Mouse (Mus musculus) neural tube, embryonic 11.5 days (tissue): ENCODE measurements at regions not wholly inside any gene's neighbourhood (a gene's known extent, or its start where the extent isn't known, plus 50 kb on each side); places are given as distances from the start of the nearest gene placed in this dataset.

Source experiments
- ATAC-seq: fragments of 200-750 bp; cut with Nextera tagmentation; 2 replicates; pipeline ENCODE4 v1.8.0; 2017; ENCODE audit warnings: moderate number of reproducible peaks, mild to moderate bottlenecking, moderate TSS enrichment, moderate library complexity; ENCODE audit not compliant: insufficient read depth, low FRiP score, low TSS enrichment
- DNase-seq: peaks from one replicate; pipeline ENCODE4 v3.0.0-alpha.2; 2015; ENCODE audit warnings: low spot score
- H3K27ac ChIP-seq: fragments of 300-500 bp; sonication (generic); 2 replicates; pipeline ENCODE4 v1.5.1; 2014; ENCODE audit warnings: low read depth, mild to moderate bottlenecking, low read length
- H3K27me3 ChIP-seq: fragments of 300-500 bp; sonication (generic); 2 replicates; pipeline ENCODE4 v1.6.1; 2014; ENCODE audit warnings: mild to moderate bottlenecking, low read length, mixed read lengths; ENCODE audit not compliant: control insufficient read depth, insufficient read depth
- H3K36me3 ChIP-seq: fragments of 300-500 bp; sonication (generic); 2 replicates; pipeline ENCODE4 v1.6.1; 2014; ENCODE audit warnings: mild to moderate bottlenecking, low read length, moderate library complexity, mixed read lengths; ENCODE audit not compliant: control insufficient read depth, insufficient read depth
- H3K4me1 ChIP-seq: fragments of 300-500 bp; sonication (generic); 2 replicates; pipeline ENCODE4 v1.6.1; 2014; ENCODE audit warnings: low read length, mixed read lengths; ENCODE audit not compliant: control insufficient read depth, insufficient read depth
- H3K4me2 ChIP-seq: fragments of 300-500 bp; sonication (generic); 2 replicates; pipeline ENCODE4 v1.6.1; 2014; ENCODE audit warnings: low read depth, mild to moderate bottlenecking, moderate library complexity
- H3K4me3 ChIP-seq: fragments of 300-500 bp; sonication (generic); 2 replicates; pipeline ENCODE4 v1.5.1; 2014; ENCODE audit warnings: low read depth, low read length
- H3K9ac ChIP-seq: fragments of 300-500 bp; sonication (generic); 2 replicates; pipeline ENCODE4 v1.6.1; 2014; ENCODE audit warnings: mild to moderate bottlenecking, low read length
- H3K9me3 ChIP-seq: fragments of 300-500 bp; sonication (generic); 2 replicates; pipeline ENCODE4 v1.6.1; 2016; ENCODE audit warnings: low read length; ENCODE audit not compliant: control insufficient read depth
- whole genome bisulfite sequencing: fragments of 180-500 bp; shearing (Covaris S2); extraction: QIAGEN DNeasy Blood & Tissue Kit; methylation state at CpG from one replicate; pipeline ENCODE4 v1.1.7; 2014; 5-methylcytosine and 5-hydroxymethylcytosine counted together

DNA sequence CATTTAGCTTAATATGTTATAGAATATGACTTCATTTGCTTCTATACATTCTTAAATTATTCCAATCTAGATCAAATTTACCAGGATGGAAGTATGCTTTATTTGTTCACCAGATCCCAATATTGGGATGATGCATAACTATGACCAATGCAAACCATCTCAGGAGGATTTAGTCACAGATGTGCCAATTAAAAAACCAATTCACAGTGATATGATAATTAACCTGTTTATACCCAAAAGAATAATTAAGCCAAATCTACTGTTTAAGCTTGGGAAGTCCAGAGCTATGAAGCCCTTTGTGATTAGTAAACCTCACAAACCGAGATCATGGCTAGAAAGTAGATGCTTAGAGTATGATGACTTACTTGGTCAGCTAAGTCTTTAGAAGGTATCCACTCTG lies 397.4 kb downstream of the Lrriq3 start:
- no peak overlapping the region for H3K4me3 ChIP-seq
- H3K4me2 ChIP-seq, result no peak overlapping the region
- WGBS, result 63% methylated on average over 1 of the region's 1 CpGs
- H3K27me3 ChIP-seq, result no peaks in the 10 kb centered on the region
- DNase-seq, result no peak
- no peak overlapping the region for H3K27ac ChIP-seq
- H3K36me3 ChIP-seq, result no peaks in the 10 kb centered on the region
- no peaks in the 10 kb centered on the region for H3K4me1 ChIP-seq
- H3K9ac ChIP-seq, result no peak overlapping the region
- ATAC-seq, result no peak
- no peaks in the 10 kb centered on the region for H3K9me3 ChIP-seq

DNA sequence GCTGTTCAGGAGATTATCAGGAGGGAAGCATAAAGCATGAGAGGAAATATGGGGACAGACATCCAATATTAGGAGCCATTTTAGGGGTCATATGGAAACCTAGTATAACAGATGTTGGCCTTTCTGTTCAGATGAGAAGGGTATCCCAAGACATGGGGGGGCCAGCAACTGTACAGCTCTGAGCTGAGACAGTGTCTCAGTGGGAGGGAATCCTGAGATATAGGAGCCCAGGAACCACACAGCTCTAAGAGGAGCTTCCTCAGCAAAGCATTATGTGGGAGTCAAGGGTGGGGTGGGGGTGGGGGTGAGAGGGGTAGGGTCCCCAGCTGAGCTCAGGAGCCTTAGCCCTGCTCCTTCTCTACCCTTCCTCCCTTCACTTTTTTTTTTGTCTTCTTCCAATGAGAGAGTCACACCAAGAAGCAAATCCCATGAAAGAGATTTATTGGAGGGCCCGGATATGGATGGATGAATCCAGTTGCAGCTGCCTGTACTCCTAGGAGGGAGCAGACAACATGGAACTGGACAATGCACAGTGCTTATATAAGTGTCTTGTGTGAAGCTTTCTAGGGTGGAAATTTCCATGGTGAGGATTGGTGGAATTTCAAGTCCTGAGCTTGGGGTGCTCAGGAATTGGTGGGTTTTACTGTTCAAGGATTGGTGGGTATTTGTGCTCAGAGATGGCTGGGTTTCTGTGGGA lies 417.1 kb downstream of the Lrriq3 start:
- WGBS, result 73% methylated on average over 1 of the region's 1 CpGs
- H3K4me3 ChIP-seq, result no peak overlapping the region
- H3K9ac ChIP-seq, result no peak overlapping the region
- H3K9me3 ChIP-seq, result no peaks in the 10 kb centered on the region
- H3K36me3 ChIP-seq, result no peaks in the 10 kb centered on the region
- H3K27ac ChIP-seq, result no peak overlapping the region
- no peak overlapping the region for H3K4me2 ChIP-seq
- no peaks in the 10 kb centered on the region for H3K27me3 ChIP-seq
- no peaks in the 10 kb centered on the region for H3K4me1 ChIP-seq
- ATAC-seq, result no peak
- DNase-seq, result no peak

DNA sequence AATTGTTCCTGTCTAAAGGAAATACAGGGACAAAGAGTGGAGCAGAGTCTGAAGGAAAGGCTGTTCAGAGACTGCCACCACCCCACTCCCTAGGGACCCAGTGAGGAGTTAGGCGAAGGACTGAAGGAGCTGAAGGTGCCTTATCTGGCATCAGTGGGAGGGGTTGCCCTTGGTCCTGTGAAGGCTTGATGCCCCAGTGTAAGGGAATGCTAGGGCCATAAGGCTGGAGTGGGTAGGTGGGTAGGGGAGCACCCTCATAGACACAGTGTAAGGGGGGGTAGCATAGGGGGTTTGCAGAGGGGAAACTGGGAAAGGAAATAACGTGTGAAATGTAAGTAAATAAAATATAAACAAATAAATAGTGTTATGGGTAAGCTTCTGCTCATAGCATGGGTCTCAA lies 420.7 kb downstream of the Lrriq3 start:
- H3K9ac ChIP-seq, result no peak overlapping the region
- no peaks in the 10 kb centered on the region for H3K9me3 ChIP-seq
- no peaks in the 10 kb centered on the region for H3K4me1 ChIP-seq
- H3K27me3 ChIP-seq, result no peaks in the 10 kb centered on the region
- ATAC-seq (no peak), DNase-seq (no peak)
- H3K27ac ChIP-seq, result no peak overlapping the region
- 77% methylated on average over 2 of the region's 2 CpGs for WGBS
- no peak overlapping the region for H3K4me2 ChIP-seq
- H3K36me3 ChIP-seq, result no peaks in the 10 kb centered on the region
- H3K4me3 ChIP-seq, result no peak overlapping the region

DNA sequence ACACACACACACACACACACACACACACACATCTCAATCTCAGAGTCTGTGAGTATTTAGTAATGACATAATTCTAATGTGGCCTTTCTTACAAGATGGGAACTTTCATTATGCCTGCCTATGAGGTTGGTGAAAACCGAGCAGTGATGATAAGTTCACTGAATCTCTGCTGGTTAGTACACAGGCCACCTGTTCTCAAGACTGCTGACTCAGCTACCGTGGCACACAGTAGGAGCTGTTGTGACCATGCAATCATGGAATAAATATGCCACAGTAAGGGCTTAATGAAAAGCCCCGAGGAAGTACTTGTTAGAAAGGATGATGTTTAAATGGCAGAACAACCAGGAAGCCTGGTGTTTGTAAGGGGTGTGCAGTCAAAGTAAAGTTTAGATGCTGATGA lies 436.1 kb downstream of the Lrriq3 start:
- WGBS, result 81% methylated on average over 3 of the region's 3 CpGs
- H3K9ac ChIP-seq, result no peak overlapping the region
- H3K27me3 ChIP-seq, result no peaks in the 10 kb centered on the region
- no peak overlapping the region for H3K4me2 ChIP-seq
- no peak for ATAC-seq
- H3K27ac ChIP-seq, result no peak overlapping the region
- H3K4me1 ChIP-seq, result no peaks in the 10 kb centered on the region
- no peak overlapping the region for H3K4me3 ChIP-seq
- no peaks in the 10 kb centered on the region for H3K36me3 ChIP-seq
- DNase-seq, result no peak
- H3K9me3 ChIP-seq, result no peaks in the 10 kb centered on the region

DNA sequence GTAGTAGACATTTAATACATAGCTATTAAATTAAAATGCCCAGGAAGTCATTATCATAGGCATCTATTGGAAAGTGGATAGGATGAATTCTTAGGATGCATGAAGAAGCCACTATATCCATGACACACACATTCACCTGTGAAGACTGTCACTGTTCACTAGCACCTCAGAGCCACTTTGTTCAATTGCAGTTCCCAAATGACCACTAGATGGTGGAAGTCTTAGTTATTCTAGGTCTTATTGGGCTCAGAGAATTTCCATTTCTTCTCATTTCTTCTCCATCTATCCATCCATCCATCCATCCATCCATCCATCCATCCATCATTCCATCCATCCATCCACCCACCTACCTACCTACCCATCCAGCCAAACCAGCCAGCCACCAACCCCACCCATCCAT lies 437.6 kb downstream of the Lrriq3 start:
- H3K4me3 ChIP-seq, result no peak overlapping the region
- H3K27me3 ChIP-seq, result no peaks in the 10 kb centered on the region
- H3K27ac ChIP-seq, result no peak overlapping the region
- no peaks in the 10 kb centered on the region for H3K4me1 ChIP-seq
- no peak for DNase-seq
- H3K9me3 ChIP-seq, result no peaks in the 10 kb centered on the region
- no peak overlapping the region for H3K9ac ChIP-seq
- no peaks in the 10 kb centered on the region for H3K36me3 ChIP-seq
- ATAC-seq, result no peak
- H3K4me2 ChIP-seq, result no peak overlapping the region

DNA sequence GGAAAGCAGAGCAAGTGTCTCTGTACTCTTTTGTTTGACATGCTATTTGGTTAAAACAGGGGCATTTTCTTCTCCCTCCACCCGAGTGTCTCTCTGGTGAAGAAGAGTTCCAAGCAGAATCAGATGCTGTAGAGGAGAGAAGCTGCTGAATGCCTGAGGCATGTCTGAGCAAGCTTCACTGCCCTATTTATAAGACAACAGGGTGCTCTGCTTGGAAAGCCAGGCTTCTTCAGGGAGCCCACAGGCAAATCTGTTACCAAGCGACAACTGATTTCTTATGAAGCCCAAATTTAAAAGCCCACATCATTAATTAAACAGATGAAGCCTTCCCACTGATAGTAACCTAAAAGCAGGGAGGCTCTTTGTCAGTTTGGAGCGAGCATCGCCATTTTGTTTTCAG lies 438.8 kb downstream of the Lrriq3 start:
- ATAC-seq, result no peak
- Histone ChIP-seq H3K4me3 (no peak overlapping the region), H3K27me3 (no peaks in the 10 kb centered on the region), H3K9ac (no peak overlapping the region), H3K27ac (no peak overlapping the region), H3K4me2 (no peak overlapping the region), H3K36me3 (no peaks in the 10 kb centered on the region), H3K9me3 (no peaks in the 10 kb centered on the region), H3K4me1 (no peaks in the 10 kb centered on the region)
- no peak for DNase-seq
- WGBS, result 80% methylated on average over 4 of the region's 4 CpGs

DNA sequence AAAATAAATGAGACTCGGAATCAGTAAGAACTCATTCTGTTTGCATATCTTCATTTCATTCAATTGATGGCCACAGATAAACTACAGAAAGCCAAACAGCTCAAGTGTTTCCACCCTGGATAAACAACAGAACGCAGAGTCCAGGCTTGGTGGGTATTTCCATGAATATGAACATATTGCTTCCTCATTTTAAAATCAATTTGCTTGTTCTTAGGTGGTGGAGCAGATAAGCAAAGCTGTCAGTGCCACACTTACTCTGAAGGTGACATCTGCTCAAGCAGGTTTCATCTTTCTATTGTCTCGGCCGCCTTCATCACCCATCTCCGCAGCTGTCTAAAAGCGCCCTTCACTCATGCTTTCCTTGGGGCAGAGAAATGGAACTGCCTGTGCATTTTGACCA lies 455.0 kb downstream of the Lrriq3 start:
- H3K4me3 ChIP-seq, result no peak overlapping the region
- WGBS, result 93% methylated on average over 6 of the region's 6 CpGs
- no peak overlapping the region for H3K9ac ChIP-seq
- ATAC-seq, result no peak
- no peaks in the 10 kb centered on the region for H3K36me3 ChIP-seq
- DNase-seq, result no peak
- no peaks in the 10 kb centered on the region for H3K9me3 ChIP-seq
- no peak overlapping the region for H3K27ac ChIP-seq
- H3K4me2 ChIP-seq, result no peak overlapping the region
- H3K27me3 ChIP-seq, result no peaks in the 10 kb centered on the region
- no peaks in the 10 kb centered on the region for H3K4me1 ChIP-seq

DNA sequence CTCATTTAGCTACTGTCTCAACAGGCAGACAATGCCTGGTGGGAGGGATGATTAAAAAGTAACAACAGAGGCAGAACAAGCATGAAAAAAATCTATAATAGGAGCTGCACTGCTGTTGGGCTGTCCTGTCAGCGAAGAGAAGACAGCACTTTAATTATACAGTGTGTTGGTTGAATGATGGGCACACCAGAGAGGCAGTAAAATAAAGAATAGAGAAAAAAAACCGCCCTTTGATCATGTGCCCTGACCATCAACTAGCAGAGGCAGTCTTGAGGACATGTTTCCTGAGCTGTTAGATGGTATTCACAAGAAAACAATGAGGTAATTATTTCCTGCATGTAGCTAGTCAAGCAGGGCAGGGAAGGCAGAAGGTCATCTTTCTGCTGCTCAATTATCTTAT lies 483.9 kb downstream of the Lrriq3 start:
- Histone ChIP-seq H3K4me3 (no peak overlapping the region), H3K27ac (no peak overlapping the region), H3K4me1 (no peaks in the 10 kb centered on the region), H3K27me3 (no peaks in the 10 kb centered on the region), H3K4me2 (no peak overlapping the region), H3K9me3 (no peaks in the 10 kb centered on the region), H3K9ac (no peak overlapping the region), H3K36me3 (no peaks in the 10 kb centered on the region)
- 6% methylated on average over 2 of the region's 2 CpGs for WGBS
- peak; percentile 77; the same call in 1 of the 2 replicates for ATAC-seq
- peak; percentile 10 for DNase-seq

DNA sequence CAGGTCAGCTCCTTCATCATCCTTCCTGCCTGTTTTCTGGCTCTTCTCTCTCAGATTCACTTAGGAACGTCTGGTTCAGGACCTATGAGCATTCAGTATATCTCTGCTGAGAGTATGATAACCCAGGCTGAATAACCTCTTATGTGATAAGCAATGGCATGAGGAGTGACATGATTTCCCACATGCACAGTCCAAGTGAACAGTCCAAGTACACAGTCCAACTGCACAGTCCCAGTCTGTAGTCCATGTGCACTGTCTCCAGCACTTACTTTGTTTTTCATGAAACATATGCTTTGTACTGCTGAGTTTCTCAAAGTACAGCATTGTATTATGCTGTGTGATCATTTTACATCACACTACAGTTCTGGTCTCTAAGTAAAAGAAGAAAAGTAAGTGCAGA lies 510.8 kb downstream of the Lrriq3 start:
- no peak overlapping the region for H3K4me3 ChIP-seq
- H3K36me3 ChIP-seq, result no peaks in the 10 kb centered on the region
- no peaks in the 10 kb centered on the region for H3K9me3 ChIP-seq
- no peak overlapping the region for H3K27ac ChIP-seq
- H3K4me2 ChIP-seq, result no peak overlapping the region
- no peak overlapping the region for H3K9ac ChIP-seq
- no peaks in the 10 kb centered on the region for H3K27me3 ChIP-seq
- ATAC-seq (no peak), DNase-seq (no peak)
- WGBS, result 60% methylated on average over 1 of the region's 1 CpGs
- no peaks in the 10 kb centered on the region for H3K4me1 ChIP-seq
